Mouse (Mus musculus): Measurements from ENCODE around the gene Cnnm2.

Cnnm2 gene

DNA sequence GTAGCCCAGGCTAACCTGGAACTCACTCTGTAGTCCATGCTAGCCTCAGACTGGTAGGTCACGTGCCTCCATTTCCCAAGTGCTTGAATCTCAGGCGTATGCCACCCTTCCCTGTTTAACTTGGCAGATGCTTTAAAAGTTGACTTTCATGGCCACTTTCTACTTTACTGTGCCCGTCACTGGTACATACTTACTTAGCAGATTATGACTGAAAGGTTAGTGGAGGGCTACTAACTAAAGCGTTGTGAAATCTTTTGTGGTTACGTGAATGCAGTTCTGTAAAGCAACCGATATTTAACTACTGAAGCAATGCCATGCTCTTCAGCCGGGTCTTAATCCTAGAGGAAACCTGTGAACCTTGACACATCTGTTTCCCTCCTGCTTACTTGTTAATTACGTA, 30.5 kb downstream of the Cnnm2 start:
- in situ Hi-C loops (cut with MseI, MboI) = no loop called here

- in situ Hi-C loops (cut with MseI, MboI) = no loop called here
These were observed 31.1 kb downstream of the Cnnm2 start for GRCm38 (mm10) chr19:46792480-46792879.

- in situ Hi-C loops (cut with MseI, MboI) = no loop called here
These were observed 32.8 kb downstream of the Cnnm2 start for GRCm38 (mm10) chr19:46794181-46794580.

GRCm38 (mm10) chr19:46799903-46800583, 38.6 kb downstream of the Cnnm2 start:
- in situ Hi-C loops (cut with MseI, MboI) = no loop called here

DNA sequence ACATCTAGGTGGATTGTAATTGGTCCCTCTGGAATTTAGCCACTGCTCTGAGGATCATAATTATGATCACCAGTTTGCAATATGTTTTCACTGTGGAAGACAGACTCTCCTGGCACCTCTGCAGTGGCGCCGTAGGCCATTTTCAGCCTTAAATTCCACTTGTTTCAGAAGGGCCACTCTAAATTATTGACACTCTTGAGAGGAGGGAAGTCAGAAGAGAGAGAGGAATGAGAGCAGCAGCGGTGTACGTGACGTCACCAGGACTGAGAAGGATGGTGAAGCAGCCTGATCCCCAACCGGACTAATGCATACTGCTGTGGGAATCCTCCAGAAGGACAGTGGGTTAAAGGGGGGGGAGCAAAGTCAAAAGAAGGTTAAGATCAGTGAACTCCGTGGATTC, 40.1 kb downstream of the Cnnm2 start:
- in situ Hi-C loops (cut with MseI, MboI) = no loop called here

DNA sequence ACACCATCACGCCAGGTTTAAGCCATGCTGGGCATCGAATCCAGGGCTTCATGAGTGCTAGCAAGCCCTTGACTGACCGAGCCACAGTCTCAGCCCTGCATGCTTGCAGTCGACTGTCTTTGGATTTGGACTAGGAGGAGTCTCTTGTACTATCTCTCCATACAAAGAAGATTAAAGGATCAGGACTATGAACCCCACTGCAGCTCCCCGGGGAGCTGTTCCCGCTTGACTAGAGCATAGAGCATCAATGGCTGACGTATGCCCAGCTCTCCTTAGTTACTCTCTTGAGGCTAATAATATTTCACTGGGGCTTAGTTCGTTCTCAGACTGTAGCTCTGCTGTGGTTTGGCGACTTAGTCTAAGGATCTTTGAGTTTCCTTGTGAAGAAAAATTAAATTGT, 40.9 kb downstream of the Cnnm2 start:
- in situ Hi-C loops (cut with MseI, MboI) = no loop called here

DNA sequence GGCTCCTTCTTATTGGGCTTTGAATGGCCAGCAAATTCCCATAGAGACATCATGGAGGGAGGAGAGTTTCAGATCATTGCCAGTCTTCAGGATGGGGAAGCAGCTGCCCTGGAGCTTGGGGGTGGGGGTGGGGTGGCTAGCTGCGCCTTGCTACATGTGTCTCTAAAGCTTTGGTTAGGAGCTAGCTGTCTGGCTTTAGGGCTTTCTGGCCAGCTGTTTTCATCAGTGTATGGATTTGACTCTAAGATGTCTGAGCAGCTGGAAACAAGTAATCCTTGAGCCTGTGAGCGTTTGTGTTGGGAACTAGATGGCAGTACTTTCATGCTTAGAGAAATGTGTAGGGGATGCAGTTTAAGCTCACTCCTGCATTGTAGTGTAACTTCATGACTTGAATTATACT, 42.3 kb downstream of the Cnnm2 start:
- in situ Hi-C loops (cut with MseI, MboI) = no loop called here

- in situ Hi-C loops (cut with MseI, MboI) = no loop called here
These were observed 43.4 kb downstream of the Cnnm2 start for GRCm38 (mm10) chr19:46804751-46805150.

DNA sequence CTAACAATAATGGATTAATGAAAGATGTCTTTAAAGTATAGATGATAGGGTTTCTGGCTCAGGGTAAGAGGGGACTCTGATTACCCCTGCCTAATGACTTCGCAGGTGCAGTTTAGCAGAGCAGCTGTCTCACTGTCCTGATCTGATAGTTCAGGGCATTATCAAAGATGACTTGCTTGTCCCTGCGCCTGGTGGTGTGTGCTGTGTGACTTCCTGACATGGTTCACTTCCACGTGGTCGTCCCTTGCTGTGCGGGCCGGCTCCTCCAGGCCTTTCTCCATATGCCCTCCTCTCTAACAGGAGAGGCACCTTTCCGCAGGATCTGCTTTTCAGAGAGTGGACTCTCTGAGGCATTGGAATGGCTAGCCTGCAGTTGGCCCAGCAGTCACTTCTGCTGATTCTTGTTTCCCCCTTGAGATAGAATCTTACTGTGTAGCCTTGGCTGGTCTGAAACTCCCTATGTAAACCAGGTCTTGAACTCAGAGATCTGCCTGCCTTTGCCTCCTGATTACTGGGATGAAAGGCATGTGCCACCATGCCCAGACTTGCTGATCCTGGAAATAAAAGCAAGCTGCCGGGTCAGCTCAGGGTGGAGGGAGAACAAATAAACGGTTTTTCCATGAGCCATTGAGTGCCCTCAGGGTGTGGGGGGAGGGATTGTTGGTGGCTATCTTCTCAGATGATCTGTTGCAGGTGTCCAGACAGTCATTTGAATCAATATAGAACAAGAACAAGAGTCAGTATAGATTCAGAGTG, 44.7 kb downstream of the Cnnm2 start:
- in situ Hi-C loops (cut with MseI, MboI) = no loop called here

DNA sequence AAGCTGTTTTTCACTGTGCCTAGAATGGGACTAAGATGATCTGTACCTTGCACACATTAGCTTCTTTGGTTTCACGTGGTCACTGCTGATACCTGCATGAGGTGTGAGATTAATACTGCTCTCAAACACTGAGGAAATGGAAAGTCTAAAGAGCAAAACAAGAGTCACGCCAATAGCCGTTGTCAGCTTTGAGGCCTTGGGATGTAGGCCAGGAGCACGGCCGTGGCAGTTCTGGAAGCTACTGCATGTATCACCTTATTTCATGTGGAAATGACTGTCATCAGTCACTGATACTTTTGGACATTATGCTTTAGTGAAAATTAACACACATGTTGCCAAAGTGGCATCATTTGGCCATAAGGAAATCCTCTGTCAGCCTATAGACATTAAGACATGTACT, 46.9 kb downstream of the Cnnm2 start:
- in situ Hi-C loops (cut with MseI, MboI) = no loop called here

GRCm38 (mm10) chr19:46809031-46809430, 47.6 kb downstream of the Cnnm2 start:
- in situ Hi-C loops (cut with MseI, MboI) = no loop called here

DNA sequence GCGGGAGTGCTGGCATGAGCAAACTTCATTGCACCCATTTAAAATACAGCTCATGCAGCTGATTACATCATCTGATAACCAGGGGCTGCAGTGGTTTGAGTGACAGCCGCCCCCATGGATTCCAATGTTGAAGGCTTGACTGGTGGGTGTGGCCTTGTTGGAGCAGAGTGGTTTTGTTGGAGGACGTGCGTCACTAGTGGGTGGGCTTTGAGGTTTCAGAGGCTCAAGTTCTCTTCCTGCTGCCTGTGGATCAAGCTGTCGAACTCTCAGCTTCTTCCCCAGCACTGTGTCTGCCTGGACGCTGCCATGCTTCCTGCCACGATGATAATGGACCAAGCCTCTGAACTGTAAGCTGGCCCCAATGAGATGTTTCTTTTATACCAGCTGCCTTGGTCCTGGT, 57.9 kb downstream of the Cnnm2 start:
- in situ Hi-C loops (cut with MseI, MboI) = no loop called here

- in situ Hi-C loops (cut with MseI, MboI) = no loop called here
These were observed 61.1 kb downstream of the Cnnm2 start for GRCm38 (mm10) chr19:46822491-46822890.

DNA sequence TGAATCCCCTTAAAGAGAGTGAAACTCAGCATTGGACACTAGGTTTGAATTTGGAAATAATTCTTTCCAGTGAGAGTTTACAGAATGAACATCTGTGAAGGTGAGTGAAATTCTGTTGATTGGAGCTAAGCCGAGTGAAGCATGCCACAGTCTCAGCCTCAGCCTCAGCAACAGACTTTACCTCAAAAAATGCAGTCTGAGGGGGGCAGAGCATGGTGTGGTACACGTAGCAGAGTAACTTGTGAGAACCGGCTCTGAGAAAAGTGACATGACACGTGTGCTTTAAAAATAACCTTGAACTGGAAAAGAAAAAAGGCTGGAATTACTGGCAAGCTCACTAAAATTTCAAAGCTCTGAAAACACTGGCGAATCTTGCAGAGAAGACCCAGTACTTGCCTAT, 62.4 kb downstream of the Cnnm2 start:
- in situ Hi-C loops (cut with MseI, MboI) = no loop called here

GRCm38 (mm10) chr19:46824867-46825266, 63.5 kb downstream of the Cnnm2 start:
- in situ Hi-C loops (cut with MseI, MboI) = no loop called here

DNA sequence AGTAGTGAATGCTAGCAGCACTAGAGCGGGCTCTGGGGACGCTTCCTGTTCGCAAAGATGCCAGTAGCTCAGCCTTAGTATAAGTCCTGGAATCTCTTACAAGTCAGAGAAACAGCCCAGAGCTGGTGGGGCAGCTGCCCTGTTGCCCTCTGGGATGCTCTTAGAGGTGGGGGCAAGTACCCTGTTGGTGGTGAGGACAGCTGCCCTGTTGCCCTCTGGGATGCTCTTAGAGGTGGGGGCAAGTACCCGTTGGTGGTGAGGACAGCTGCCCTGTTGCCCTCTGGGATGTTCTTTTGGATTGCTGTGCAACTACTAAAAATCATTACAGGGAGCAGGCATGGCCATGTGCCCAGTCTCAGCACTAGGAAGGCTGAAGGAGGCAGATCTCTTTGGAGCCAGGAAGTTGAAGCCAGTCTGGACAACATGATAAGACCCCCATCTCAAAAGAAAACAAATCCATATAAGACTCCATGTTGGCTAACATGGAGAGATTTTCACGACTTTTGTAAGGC, 66.3 kb downstream of the Cnnm2 start:
- in situ Hi-C loops (cut with MseI, MboI) = no loop called here

- in situ Hi-C loops (cut with MseI, MboI) = no loop called here
These were observed 67.6 kb downstream of the Cnnm2 start for GRCm38 (mm10) chr19:46828961-46829360.

DNA sequence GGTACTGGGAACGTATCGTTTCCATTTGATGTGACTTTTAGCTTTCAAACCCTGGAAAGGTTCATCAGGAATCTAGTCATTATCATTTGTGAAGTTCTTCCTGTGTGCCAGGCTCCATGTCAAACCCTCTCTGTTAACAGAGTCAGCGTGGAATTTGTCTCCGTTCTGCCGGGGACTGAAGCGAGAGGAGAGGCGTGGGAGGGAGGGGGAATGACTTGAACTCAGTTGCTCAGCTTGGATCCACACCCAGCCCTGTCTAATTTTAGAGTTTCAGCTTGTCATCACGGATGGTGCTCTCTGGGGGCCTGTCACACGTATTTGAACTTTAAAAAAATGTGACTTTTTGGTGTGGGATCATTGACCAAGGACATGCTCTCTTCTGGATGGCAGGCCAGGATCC, 70.0 kb downstream of the Cnnm2 start:
- in situ Hi-C loops (cut with MseI, MboI) = no loop called here

DNA sequence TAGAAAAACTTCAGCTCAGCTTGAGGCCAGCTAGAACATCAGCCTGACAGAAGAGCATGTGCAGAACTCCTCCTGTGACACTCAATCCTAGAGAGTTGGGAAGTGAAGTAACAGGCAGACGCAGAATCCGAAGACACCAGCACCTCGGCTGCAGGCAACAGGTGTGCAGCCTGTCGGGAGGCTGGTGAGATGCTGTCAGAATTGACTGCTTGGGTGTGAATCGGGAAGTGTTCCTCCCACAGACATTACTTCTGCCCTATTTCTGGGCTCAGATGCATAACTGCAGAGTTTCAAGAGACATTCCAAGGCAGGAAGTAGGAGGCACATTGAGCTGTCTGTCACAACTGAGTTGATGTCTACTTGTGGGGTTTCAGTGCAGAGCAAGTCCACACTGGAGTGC, 72.9 kb downstream of the Cnnm2 start:
- in situ Hi-C loops (cut with MseI, MboI) = no loop called here

GRCm38 (mm10) chr19:46835339-46835738, 73.9 kb downstream of the Cnnm2 start:
- in situ Hi-C loops (cut with MseI, MboI) = no loop called here

DNA sequence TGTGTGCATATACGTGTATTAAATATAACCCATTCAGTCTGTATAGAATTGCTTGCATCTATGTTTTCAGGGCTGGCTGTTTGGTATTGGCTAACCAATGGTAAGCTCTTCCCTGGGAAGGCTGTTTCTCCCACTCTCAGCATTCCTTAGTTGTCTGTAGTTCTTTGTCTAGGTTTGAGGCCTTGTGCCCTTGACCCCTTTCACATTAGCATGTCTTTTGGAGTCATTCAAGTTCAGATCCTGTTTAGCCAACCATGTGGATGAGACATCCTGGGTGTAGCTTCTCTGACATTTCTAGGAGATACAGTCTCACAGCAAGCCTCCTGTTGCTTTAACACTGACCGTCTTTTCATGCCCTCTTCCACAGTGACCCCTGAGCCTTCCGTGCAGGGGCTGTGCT, 74.7 kb downstream of the Cnnm2 start:
- in situ Hi-C loops (cut with MseI, MboI) = no loop called here

DNA sequence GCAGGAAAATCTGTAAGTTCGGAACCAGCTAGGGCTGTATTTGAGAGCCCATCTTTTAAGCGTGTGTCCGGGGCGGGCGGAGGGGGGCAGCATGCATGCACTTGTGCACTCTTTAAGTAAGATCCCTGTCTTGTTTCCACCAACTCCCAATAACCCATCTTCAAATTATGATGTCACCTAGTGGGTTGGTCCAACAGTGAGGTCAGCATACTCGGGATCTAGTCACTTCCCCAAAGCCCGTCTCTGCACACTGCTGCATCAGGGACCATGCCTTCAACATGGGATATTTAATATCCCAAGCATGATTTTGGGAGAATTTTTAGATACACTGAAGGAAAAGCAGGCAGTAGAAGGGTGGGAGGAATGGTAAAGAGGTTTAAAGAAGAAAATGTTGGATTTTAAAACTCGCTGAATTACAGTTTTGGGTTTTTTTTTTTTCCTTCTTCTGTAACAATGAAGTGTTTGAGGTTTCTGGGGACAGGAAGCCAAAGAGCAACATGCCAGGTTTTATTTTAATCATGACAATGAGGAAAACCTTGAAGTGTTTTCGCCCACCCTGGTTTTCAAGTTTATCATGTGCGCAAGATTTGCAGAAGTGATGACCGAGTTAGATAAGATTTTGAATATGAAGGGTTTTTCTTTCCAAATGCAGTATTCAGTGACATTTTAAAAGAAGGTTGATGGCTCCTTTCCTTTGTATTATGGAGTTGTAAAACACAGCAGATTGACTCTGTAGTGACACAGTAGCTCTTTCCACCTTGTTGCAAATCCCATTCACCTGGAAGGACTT, 76.1 kb downstream of the Cnnm2 start:
- in situ Hi-C loops (cut with MseI, MboI) = no loop called here

Measured in mouse trophoblast stem cell (cell line).